Mouse (Mus musculus): Measurements from ENCODE around the gene Ak2. TPM values are rescaled to one million over a fixed set of nuclear protein-coding genes. Genes with fewer than 3 reads are reported as not detected.

Ak2 gene
- total RNA-seq, 1 experiment, result 177 TPM

- Histone ChIP-seq H3K9ac (ENCODE audit: insufficient read depth, low read depth, low read length, poor library complexity, severe bottlenecking) (no peak overlapping the region), H3K4me3 (ENCODE audit: insufficient read depth in 1 of 2, low read depth in 1 of 2, low read length in 2 of 2, poor library complexity in 1 of 2, severe bottlenecking in 1 of 2) (no peak overlapping the region), H3K27ac (ENCODE audit: insufficient read depth, low read depth, low read length, poor library complexity, severe bottlenecking) (no peak overlapping the region), H3K9me3 (ENCODE audit: control insufficient read depth, insufficient read depth, low read depth, low read length) (no peaks in the 10 kb centered on the region), H3K4me1 (ENCODE audit: control insufficient read depth in 2 of 2, insufficient read depth in 2 of 2, low read length in 2 of 2, poor library complexity in 1 of 2) (peaks cover 0 to 20% of the 10 kb centered on the region in 2 experiments; a peak in 2 of 4 replicates), H3K36me3 (ENCODE audit: control insufficient read depth, insufficient read depth, low read length, poor library complexity, severe bottlenecking) (peaks cover 5% of the 10 kb centered on the region; the same call in 1 of the 2 replicates)
- in situ Hi-C loops (cut with MboI; ENCODE audit: low sequenced_read_pairs in 2 of 2, unreplicated experiment in 2 of 2), result loop anchor here (10.0 kb wide), 2 partner anchors 117 to 127 kb away; no protein-coding TSS in a partner anchor
- TF ChIP-seq ZC3H11A (IDR thresholded peaks at IDR 0.05; ENCODE audit: borderline replicate concordance, low read depth, low read length), result peak; percentile 49; the same call in 1 of the 2 replicates
- no peak for TF ChIP-seq ZNF384 (IDR thresholded peaks at IDR 0.05; ENCODE audit: low read depth, low read length)
- peak; percentile 72 for DNase-seq (ENCODE audit: low read depth, low spot score)
These were observed 34.4 kb upstream of the Ak2 start for GRCm38 (mm10) chr4:128957155-128957911.

DNA sequence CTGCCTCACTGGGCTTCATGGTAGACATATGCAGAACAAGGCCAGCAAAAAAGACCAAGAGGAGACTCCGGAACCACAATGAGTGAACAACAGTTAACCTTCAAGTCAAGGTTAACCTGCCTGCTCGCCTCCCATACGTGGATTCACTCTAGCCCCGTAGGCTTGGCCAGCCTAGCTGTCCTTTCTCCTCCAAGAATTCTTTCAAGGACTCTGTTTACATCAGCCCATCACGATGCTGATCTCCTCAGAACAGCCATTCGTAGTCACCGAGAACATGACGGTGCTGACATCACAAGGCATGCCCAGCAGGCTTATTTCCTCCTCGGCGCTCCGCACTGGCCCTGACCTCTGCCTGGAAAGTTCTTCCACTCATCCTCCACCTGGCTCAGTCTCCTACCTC lies 33.6 kb upstream of the Ak2 start:
- Histone ChIP-seq H3K4me3 (ENCODE audit: insufficient read depth in 1 of 2, low read depth in 1 of 2, low read length in 2 of 2, poor library complexity in 1 of 2, severe bottlenecking in 1 of 2) (no peak overlapping the region), H3K36me3 (ENCODE audit: control insufficient read depth, insufficient read depth, low read length, poor library complexity, severe bottlenecking) (peaks cover 5% of the 10 kb centered on the region; the same call in 1 of the 2 replicates), H3K9me3 (ENCODE audit: control insufficient read depth, insufficient read depth, low read depth, low read length) (no peaks in the 10 kb centered on the region), H3K9ac (ENCODE audit: insufficient read depth, low read depth, low read length, poor library complexity, severe bottlenecking) (no peak overlapping the region), H3K4me1 (ENCODE audit: control insufficient read depth in 2 of 2, insufficient read depth in 2 of 2, low read length in 2 of 2, poor library complexity in 1 of 2) (peaks cover 0 to 22% of the 10 kb centered on the region in 2 experiments; a peak in 2 of 4 replicates), H3K27ac (ENCODE audit: insufficient read depth, low read depth, low read length, poor library complexity, severe bottlenecking) (no peak overlapping the region)
- in situ Hi-C loops (cut with MboI; ENCODE audit: low sequenced_read_pairs in 2 of 2, unreplicated experiment in 2 of 2), result loop anchor here (10.0 kb wide), 2 partner anchors 117 to 127 kb away; no protein-coding TSS in a partner anchor
- DNase-seq (ENCODE audit: low read depth, low spot score), result no peak
- TF ChIP-seq ZNF384 (IDR thresholded peaks at IDR 0.05; ENCODE audit: low read depth, low read length), result no peak
- no peak for TF ChIP-seq HCFC1 (IDR thresholded peaks at IDR 0.05; ENCODE audit: borderline replicate concordance, insufficient read depth, low read length)
- no peak for TF ChIP-seq MAFK (IDR thresholded peaks at IDR 0.05; ENCODE audit: insufficient read depth, low read depth, low read length)
- no peak for TF ChIP-seq ZC3H11A (IDR thresholded peaks at IDR 0.05; ENCODE audit: borderline replicate concordance, low read depth, low read length)
- TF ChIP-seq CHD2 (IDR thresholded peaks at IDR 0.05; ENCODE audit: low read depth, low read length), result no peak

GRCm38 (mm10) chr4:128958849-128959248 lies 32.9 kb upstream of the Ak2 start:
- H3K4me3 ChIP-seq (ENCODE audit: insufficient read depth in 1 of 2, low read depth in 1 of 2, low read length in 2 of 2, poor library complexity in 1 of 2, severe bottlenecking in 1 of 2), result no peak overlapping the region
- no peak overlapping the region for H3K9ac ChIP-seq (ENCODE audit: insufficient read depth, low read depth, low read length, poor library complexity, severe bottlenecking)
- in situ Hi-C loops (cut with MboI; ENCODE audit: low sequenced_read_pairs in 2 of 2, unreplicated experiment in 2 of 2), result loop anchor here (10.0 kb wide), 2 partner anchors 116 to 126 kb away; no protein-coding TSS in a partner anchor
- no peaks in the 10 kb centered on the region for H3K9me3 ChIP-seq (ENCODE audit: control insufficient read depth, insufficient read depth, low read depth, low read length)
- peaks cover 5% of the 10 kb centered on the region; the same call in 1 of the 2 replicates for H3K36me3 ChIP-seq (ENCODE audit: control insufficient read depth, insufficient read depth, low read length, poor library complexity, severe bottlenecking)
- DNase-seq (ENCODE audit: low read depth, low spot score), result no peak
- TF ChIP-seq ZC3H11A (IDR thresholded peaks at IDR 0.05; ENCODE audit: borderline replicate concordance, low read depth, low read length), result no peak
- no peak for TF ChIP-seq CHD2 (IDR thresholded peaks at IDR 0.05; ENCODE audit: low read depth, low read length)
- TF ChIP-seq MAFK (IDR thresholded peaks at IDR 0.05; ENCODE audit: insufficient read depth, low read depth, low read length), result no peak
- TF ChIP-seq ZNF384 (IDR thresholded peaks at IDR 0.05; ENCODE audit: low read depth, low read length), result no peak
- no peak for TF ChIP-seq HCFC1 (IDR thresholded peaks at IDR 0.05; ENCODE audit: borderline replicate concordance, insufficient read depth, low read length)
- peaks cover 0 to 22% of the 10 kb centered on the region in 2 experiments; a peak in 2 of 4 replicates for H3K4me1 ChIP-seq (ENCODE audit: control insufficient read depth in 2 of 2, insufficient read depth in 2 of 2, low read length in 2 of 2, poor library complexity in 1 of 2)
- H3K27ac ChIP-seq (ENCODE audit: insufficient read depth, low read depth, low read length, poor library complexity, severe bottlenecking), result no peak overlapping the region

- peaks cover 5% of the 10 kb centered on the region; the same call in 1 of the 2 replicates for H3K36me3 ChIP-seq (ENCODE audit: control insufficient read depth, insufficient read depth, low read length, poor library complexity, severe bottlenecking)
- H3K27ac ChIP-seq (ENCODE audit: insufficient read depth, low read depth, low read length, poor library complexity, severe bottlenecking), result no peak overlapping the region
- no peak for TF ChIP-seq MAFK (IDR thresholded peaks at IDR 0.05; ENCODE audit: insufficient read depth, low read depth, low read length)
- no peak overlapping the region for H3K4me3 ChIP-seq (ENCODE audit: insufficient read depth in 1 of 2, low read depth in 1 of 2, low read length in 2 of 2, poor library complexity in 1 of 2, severe bottlenecking in 1 of 2)
- H3K4me1 ChIP-seq (ENCODE audit: control insufficient read depth in 2 of 2, insufficient read depth in 2 of 2, low read length in 2 of 2, poor library complexity in 1 of 2), result peaks cover 0 to 22% of the 10 kb centered on the region in 2 experiments; a peak in 2 of 4 replicates
- H3K9ac ChIP-seq (ENCODE audit: insufficient read depth, low read depth, low read length, poor library complexity, severe bottlenecking), result no peak overlapping the region
- no peak for DNase-seq (ENCODE audit: low read depth, low spot score)
- in situ Hi-C loops (cut with MboI; ENCODE audit: low sequenced_read_pairs in 2 of 2, unreplicated experiment in 2 of 2), result loop anchor here (10.0 kb wide), 2 partner anchors 115 to 125 kb away; no protein-coding TSS in a partner anchor
- H3K9me3 ChIP-seq (ENCODE audit: control insufficient read depth, insufficient read depth, low read depth, low read length), result no peaks in the 10 kb centered on the region
These were observed 32.1 kb upstream of the Ak2 start for GRCm38 (mm10) chr4:128959676-128960075.
